Mouse (Mus musculus): ENCODE data around the gene Riox2. TPM values are rescaled to one million over a fixed set of nuclear protein-coding genes. Genes with fewer than 3 reads are reported as not detected.

Riox2 gene
- polyA plus RNA-seq, 1 experiment from 2014 or later = 23.4 TPM

DNA sequence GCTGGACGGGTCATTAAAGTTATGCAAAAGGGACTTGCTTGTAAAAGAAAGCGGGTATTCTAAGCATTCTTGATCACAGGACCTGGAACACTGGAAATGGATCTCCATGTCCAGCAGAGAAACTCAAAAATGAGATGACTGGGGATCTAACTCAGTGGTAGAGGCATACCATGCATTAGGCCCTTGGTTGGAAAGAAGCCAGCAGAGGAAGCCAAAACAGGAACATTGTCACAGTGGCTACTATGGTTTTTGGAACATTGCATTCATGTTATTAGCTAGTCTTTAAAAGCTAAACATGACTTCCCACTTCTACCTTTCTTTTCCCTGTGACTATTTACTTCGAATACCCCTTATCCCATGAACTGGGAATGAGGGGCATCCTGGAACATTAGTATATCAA is 27.6 kb downstream of the Riox2 start:
- DNase-seq (ENCODE audit: low spot score) (no peak), ATAC-seq (ENCODE audit: low FRiP score, low TSS enrichment) (no peak)
- Histone ChIP-seq H3K4me2 (replicated peaks; ENCODE audit: low read depth) (no peak overlapping the region), H3K4me1 (replicated peaks; ENCODE audit: control insufficient read depth, insufficient read depth) (no peaks in the 10 kb centered on the region), H3K27me3 (ENCODE audit: control insufficient read depth, insufficient read depth, low read length) (no peaks in the 10 kb centered on the region), H3K27ac (replicated peaks) (no peak overlapping the region), H3K9me3 (ENCODE audit: control insufficient read depth, low read length) (no peaks in the 10 kb centered on the region), H3K36me3 (ENCODE audit: control insufficient read depth, insufficient read depth, low read length) (peaks cover 9% of the 10 kb centered on the region), H3K4me3 (ENCODE audit: low read depth, low read length) (no peak overlapping the region), H3K9ac (ENCODE audit: low read length) (no peak overlapping the region)
- TF ChIP-seq CTCF (IDR thresholded peaks at IDR 0.05; ENCODE audit: low read depth) (no peak), EP300 (optimal IDR thresholded peaks at IDR 0.05) (no peak)
- 97% methylated on average over 3 of the region's 3 CpGs for WGBS

DNA sequence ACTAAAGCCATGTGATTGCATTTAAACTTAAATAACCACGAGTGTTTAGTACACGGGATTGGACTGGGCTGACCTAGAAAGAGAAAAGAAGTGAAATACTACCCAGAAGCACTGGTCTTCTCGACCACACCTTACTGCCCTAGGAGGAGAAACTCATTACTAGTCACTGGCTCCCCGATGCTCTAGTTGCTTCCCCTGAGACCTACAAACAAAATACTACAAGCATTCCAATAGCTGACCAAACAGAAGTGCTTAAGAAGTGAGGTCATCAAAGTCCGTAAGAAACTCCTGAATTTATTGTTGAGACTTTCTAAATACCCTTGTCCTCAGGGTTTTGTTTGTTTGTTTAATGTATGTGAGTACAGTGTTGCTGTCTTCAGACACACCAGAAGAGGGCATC is 38.3 kb downstream of the Riox2 start:
- no peaks in the 10 kb centered on the region for H3K4me1 ChIP-seq (replicated peaks; ENCODE audit: control insufficient read depth, insufficient read depth)
- TF ChIP-seq CTCF (IDR thresholded peaks at IDR 0.05; ENCODE audit: low read depth) = no peak
- TF ChIP-seq EP300 (optimal IDR thresholded peaks at IDR 0.05) = no peak
- no peak overlapping the region for H3K4me3 ChIP-seq (ENCODE audit: low read depth, low read length)
- ATAC-seq (ENCODE audit: low FRiP score, low TSS enrichment) = no peak
- no peaks in the 10 kb centered on the region for H3K27me3 ChIP-seq (ENCODE audit: control insufficient read depth, insufficient read depth, low read length)
- no peak for DNase-seq (ENCODE audit: low spot score)
- no peak overlapping the region for H3K27ac ChIP-seq (replicated peaks)
- H3K36me3 ChIP-seq (ENCODE audit: control insufficient read depth, insufficient read depth, low read length) = peaks cover 4% of the 10 kb centered on the region
- H3K9me3 ChIP-seq (ENCODE audit: control insufficient read depth, low read length) = no peaks in the 10 kb centered on the region
- H3K9ac ChIP-seq (ENCODE audit: low read length) = no peak overlapping the region
- no peak overlapping the region for H3K4me2 ChIP-seq (replicated peaks; ENCODE audit: low read depth)
- WGBS = 85% methylated on average over 5 of the region's 5 CpGs

DNA sequence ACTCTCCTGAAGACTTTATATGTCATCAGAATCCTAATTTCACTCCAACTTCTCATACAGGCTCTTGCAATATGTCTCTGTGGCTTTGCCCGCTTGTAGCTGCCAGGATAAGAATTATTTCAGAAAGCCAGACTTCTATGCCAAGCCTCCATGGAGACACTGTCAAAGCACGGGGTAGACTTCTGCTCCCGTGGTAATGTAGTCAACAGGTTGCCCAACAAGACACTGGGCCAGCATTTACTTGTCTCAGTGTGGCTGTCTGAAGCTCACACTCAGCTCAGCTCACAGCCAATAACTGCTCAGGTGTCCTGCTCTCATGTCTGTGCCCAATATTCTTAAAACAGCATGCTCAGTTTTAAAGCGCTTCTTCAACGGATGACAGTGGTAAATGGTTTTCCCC is 43.6 kb downstream of the Riox2 start:
- DNase-seq (ENCODE audit: low spot score) (no peak), ATAC-seq (ENCODE audit: low FRiP score, low TSS enrichment) (no peak)
- peaks cover 5% of the 10 kb centered on the region; the same call in 1 of the 2 replicates for H3K36me3 ChIP-seq (ENCODE audit: control insufficient read depth, insufficient read depth, low read length)
- no peak overlapping the region for H3K4me3 ChIP-seq (ENCODE audit: low read depth, low read length)
- WGBS = 88% methylated on average over 5 of the region's 5 CpGs
- no peak overlapping the region for H3K9ac ChIP-seq (ENCODE audit: low read length)
- no peaks in the 10 kb centered on the region for H3K9me3 ChIP-seq (ENCODE audit: control insufficient read depth, low read length)
- TF ChIP-seq EP300 (optimal IDR thresholded peaks at IDR 0.05) = no peak
- no peak for TF ChIP-seq CTCF (IDR thresholded peaks at IDR 0.05; ENCODE audit: low read depth)
- H3K4me1 ChIP-seq (replicated peaks; ENCODE audit: control insufficient read depth, insufficient read depth) = no peaks in the 10 kb centered on the region
- H3K27me3 ChIP-seq (ENCODE audit: control insufficient read depth, insufficient read depth, low read length) = no peaks in the 10 kb centered on the region
- no peak overlapping the region for H3K27ac ChIP-seq (replicated peaks)
- no peak overlapping the region for H3K4me2 ChIP-seq (replicated peaks; ENCODE audit: low read depth)

DNA sequence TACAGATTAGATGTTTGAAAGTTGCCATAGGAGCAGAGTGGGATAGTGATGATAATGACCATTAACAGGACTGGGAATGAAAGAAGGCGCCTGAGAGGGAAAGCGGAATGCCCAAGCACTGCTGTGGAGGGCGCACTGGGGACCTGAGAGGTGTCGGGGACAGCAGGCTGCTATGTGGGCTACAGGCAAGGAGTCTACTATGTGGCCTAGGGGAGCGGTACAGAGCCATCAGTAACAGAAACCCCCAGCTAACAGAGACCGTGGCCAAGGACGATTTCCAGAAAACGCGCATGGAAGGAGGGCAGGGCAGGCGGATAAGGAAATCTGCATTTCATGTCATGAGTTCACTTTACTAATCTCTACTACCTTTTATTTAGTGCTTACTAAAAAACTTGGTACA is 45.4 kb downstream of the Riox2 start:
- H3K36me3 ChIP-seq (ENCODE audit: control insufficient read depth, insufficient read depth, low read length) = peaks cover 5% of the 10 kb centered on the region; the same call in 1 of the 2 replicates
- H3K27me3 ChIP-seq (ENCODE audit: control insufficient read depth, insufficient read depth, low read length) = no peaks in the 10 kb centered on the region
- no peak for DNase-seq (ENCODE audit: low spot score)
- H3K9ac ChIP-seq (ENCODE audit: low read length) = no peak overlapping the region
- no peak overlapping the region for H3K27ac ChIP-seq (replicated peaks)
- H3K4me3 ChIP-seq (ENCODE audit: low read depth, low read length) = no peak overlapping the region
- TF ChIP-seq EP300 (optimal IDR thresholded peaks at IDR 0.05) (no peak), CTCF (IDR thresholded peaks at IDR 0.05; ENCODE audit: low read depth) (no peak)
- H3K4me1 ChIP-seq (replicated peaks; ENCODE audit: control insufficient read depth, insufficient read depth) = no peaks in the 10 kb centered on the region
- 83% methylated on average over 10 of the region's 10 CpGs for WGBS
- no peak overlapping the region for H3K4me2 ChIP-seq (replicated peaks; ENCODE audit: low read depth)
- H3K9me3 ChIP-seq (ENCODE audit: control insufficient read depth, low read length) = no peaks in the 10 kb centered on the region
- no peak for ATAC-seq (ENCODE audit: low FRiP score, low TSS enrichment)

DNA sequence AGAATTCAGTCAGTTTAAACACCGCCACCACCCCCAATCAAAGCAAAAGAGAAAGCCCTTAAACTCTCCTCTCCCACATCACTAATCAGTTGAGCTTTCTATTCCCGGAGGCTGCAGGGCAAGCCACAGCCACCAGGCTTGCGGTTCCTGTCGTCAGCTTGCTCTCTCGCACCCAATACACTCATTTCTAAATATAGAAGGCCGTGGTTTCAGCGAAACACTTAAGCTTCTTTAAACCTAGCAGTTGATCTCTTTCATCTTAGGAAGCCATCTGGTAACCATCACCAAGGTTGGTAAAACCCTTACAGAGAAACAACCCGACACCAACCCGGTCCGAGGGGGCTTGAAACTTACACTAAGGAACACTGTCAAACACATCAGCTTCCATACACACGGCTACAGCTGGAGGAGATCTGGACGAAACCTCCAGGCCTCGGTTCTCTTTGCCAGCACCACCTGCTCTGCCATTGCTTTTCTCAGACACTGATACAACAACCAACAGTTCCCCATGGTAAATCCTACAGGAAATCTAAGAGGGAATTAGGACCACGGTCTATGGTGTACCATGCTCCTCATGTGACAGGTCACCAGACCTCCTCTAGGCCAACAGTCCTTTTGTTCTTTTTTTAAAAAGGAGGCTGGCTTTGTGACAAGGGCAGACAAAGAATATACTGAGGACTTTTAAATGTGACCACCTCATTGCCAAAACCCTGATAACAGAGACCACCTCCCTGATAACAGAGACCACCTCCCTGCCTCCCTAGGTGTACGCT is 46.1 kb downstream of the Riox2 start:
- no peak overlapping the region for H3K4me2 ChIP-seq (replicated peaks; ENCODE audit: low read depth)
- H3K36me3 ChIP-seq (ENCODE audit: control insufficient read depth, insufficient read depth, low read length) = peaks cover 5% of the 10 kb centered on the region; the same call in 1 of the 2 replicates
- H3K4me3 ChIP-seq (ENCODE audit: low read depth, low read length) = no peak overlapping the region
- H3K4me1 ChIP-seq (replicated peaks; ENCODE audit: control insufficient read depth, insufficient read depth) = no peaks in the 10 kb centered on the region
- H3K27me3 ChIP-seq (ENCODE audit: control insufficient read depth, insufficient read depth, low read length) = no peaks in the 10 kb centered on the region
- no peak for TF ChIP-seq EP300 (optimal IDR thresholded peaks at IDR 0.05)
- peak; percentile 44 for TF ChIP-seq CTCF (IDR thresholded peaks at IDR 0.05; ENCODE audit: low read depth)
- H3K9me3 ChIP-seq (ENCODE audit: control insufficient read depth, low read length) = no peaks in the 10 kb centered on the region
- DNase-seq (ENCODE audit: low spot score) (no peak), ATAC-seq (ENCODE audit: low FRiP score, low TSS enrichment) (peak; percentile 57; the same call in 1 of the 2 replicates)
- H3K9ac ChIP-seq (ENCODE audit: low read length) = no peak overlapping the region
- H3K27ac ChIP-seq (replicated peaks) = 0 out of 2 replicates have a peak overlapping the region, but pooled peaks have one; percentile 25
- 55% methylated on average over 15 of the region's 15 CpGs for WGBS

DNA sequence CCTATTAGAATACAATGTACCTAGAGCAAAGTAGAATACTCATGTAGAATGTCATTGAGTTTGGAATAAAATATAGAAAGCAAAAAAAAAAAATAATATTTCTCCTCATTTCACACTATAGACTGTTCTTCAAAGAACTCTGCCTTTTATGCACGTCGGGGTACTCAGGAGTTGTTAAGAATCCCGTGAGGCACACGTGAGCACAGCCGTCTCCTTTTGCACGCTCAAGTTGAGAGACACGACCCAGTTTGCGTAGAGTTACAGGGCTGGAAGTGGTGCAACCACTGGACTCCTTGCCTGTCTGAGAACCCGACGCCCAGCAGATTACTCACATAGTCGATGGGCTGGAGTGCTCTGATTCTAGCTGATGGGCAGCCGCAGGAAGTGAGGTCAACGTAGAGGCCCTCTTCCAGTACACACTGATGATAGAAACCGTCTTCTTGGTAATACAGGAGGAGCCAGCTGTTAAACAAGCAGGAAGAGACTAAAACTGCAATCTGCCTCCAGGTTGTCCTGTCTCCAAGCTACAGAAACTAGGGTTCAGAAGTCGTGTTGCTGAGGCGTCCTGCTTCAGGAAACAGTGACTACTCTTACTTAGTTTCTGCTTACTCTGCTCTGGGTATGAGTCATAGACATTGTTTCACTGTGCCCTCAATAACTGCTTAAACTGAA is 50.3 kb downstream of the Riox2 start:
- TF ChIP-seq CTCF (IDR thresholded peaks at IDR 0.05; ENCODE audit: low read depth) = no peak
- no peak for TF ChIP-seq EP300 (optimal IDR thresholded peaks at IDR 0.05)
- ATAC-seq (ENCODE audit: low FRiP score, low TSS enrichment) = no peak
- H3K27ac ChIP-seq (replicated peaks) = no peak overlapping the region

More for the DNA sequence above, 50.3 kb downstream of the Riox2 start:
- H3K27me3 ChIP-seq (ENCODE audit: control insufficient read depth, insufficient read depth, low read length) = no peaks in the 10 kb centered on the region
- 75% methylated on average over 16 of the region's 16 CpGs for WGBS
- no peaks in the 10 kb centered on the region for H3K4me1 ChIP-seq (replicated peaks; ENCODE audit: control insufficient read depth, insufficient read depth)
- H3K36me3 ChIP-seq (ENCODE audit: control insufficient read depth, insufficient read depth, low read length) = no peaks in the 10 kb centered on the region
- H3K9ac ChIP-seq (ENCODE audit: low read length) = no peak overlapping the region
- H3K9me3 ChIP-seq (ENCODE audit: control insufficient read depth, low read length) = no peaks in the 10 kb centered on the region
- no peak overlapping the region for H3K4me3 ChIP-seq (ENCODE audit: low read depth, low read length)
- H3K4me2 ChIP-seq (replicated peaks; ENCODE audit: low read depth) = no peak overlapping the region
- DNase-seq (ENCODE audit: low spot score) = no peak
